Mouse (Mus musculus): ENCODE results near the gene Spdef. TPM values are rescaled to one million over a fixed set of nuclear protein-coding genes. Genes with fewer than 3 reads are reported as not detected.

The Spdef gene
- not detected in 3 replicates for total RNA-seq (2017)

- no peak for ATAC-seq (replicated peaks; ENCODE audit: insufficient number of reproducible peaks, low FRiP score, low TSS enrichment, poor library complexity, severe bottlenecking)
These were observed at the start of gene Spdef for GRCm38 (mm10) chr17:27728770-27729169. Gene Spdef (minus strand): TSS chr17:27728955.

DNA sequence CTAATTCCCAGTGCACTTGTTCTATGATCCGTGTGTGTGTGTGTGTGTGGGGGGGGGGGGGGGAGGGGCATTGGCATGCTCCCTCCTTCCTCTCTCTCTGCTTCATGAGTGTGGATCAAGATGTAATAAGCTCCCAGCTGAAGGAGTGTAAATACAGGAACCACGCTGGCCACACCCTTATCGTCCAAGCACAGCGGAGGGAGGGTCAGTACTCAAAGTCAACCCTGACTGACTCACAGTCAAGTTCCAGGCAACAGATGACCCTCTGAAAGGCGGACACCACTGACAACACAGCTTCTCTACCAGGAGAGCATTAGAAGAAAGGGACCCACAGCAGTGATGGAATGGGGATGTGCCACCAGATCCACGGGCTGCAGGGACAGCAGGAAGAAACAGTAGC, 49.1 kb upstream of the Spdef start:
- peak; percentile 82 for ATAC-seq (replicated peaks; ENCODE audit: insufficient number of reproducible peaks, low FRiP score, low TSS enrichment, poor library complexity, severe bottlenecking)

DNA sequence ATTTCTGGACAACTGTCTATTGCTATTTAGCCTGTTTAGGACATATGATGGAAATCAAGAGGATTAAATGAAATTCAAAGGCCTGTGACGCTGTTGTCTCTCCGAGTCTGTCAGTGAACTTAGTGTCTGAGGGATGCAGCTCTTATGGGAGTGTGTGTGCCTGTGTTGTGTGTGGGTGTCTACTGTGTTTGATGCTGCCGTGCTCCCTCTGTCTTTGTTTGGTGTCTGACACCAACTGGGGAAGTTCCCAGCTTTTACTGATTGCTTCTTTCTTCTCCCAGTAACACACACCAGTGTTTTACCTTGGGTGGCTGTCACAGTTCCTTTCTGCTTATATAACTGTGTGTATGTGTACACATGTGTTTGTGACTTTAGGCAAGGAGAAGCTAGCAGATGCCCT, 45.4 kb upstream of the Spdef start:
- ATAC-seq (replicated peaks; ENCODE audit: insufficient number of reproducible peaks, low FRiP score, low TSS enrichment, poor library complexity, severe bottlenecking) = no peak

GRCm38 (mm10) chr17:27771616-27772015, 42.9 kb upstream of the Spdef start:
- ATAC-seq (replicated peaks; ENCODE audit: insufficient number of reproducible peaks, low FRiP score, low TSS enrichment, poor library complexity, severe bottlenecking) = no peak

DNA sequence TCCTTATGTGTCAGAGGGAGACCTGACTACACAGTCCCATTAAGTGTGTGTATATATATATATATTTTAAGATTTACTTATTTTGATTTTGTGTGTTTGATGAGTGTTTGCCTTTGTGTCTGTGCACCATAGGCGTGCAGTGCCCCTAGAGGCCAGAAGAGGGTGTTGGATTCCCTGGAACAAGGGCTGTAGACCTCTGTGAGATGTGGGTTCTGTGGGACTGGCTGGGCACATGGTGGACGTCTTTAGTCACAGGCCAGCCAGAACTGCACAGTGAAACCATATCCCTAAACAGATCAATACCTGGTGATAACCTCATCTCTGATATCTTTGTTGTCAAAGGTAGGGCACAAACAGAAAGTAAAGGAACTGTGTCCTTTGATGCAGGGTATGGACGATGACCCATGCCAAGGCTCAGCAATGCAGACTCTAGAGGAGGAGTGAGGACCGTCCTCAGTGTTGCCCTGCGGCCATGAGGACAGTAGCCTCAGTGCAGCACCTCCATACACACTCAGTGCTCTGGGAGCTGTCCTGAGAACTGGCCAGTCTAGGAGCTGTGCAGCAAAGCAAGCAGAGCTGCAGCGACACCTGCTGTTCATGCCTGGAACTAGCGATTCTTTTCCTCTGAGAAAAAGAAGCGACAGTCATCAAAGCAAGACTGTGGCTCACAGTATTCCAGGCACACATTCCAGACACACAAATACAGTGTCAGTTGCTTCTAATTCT, 40.2 kb upstream of the Spdef start:
- peak; percentile 50; the same call in 1 of the 2 replicates for ATAC-seq (replicated peaks; ENCODE audit: insufficient number of reproducible peaks, low FRiP score, low TSS enrichment, poor library complexity, severe bottlenecking)

- no peak for ATAC-seq (replicated peaks; ENCODE audit: insufficient number of reproducible peaks, low FRiP score, low TSS enrichment, poor library complexity, severe bottlenecking)
These were observed 38.8 kb upstream of the Spdef start for GRCm38 (mm10) chr17:27767543-27767942.

- ATAC-seq (replicated peaks; ENCODE audit: insufficient number of reproducible peaks, low FRiP score, low TSS enrichment, poor library complexity, severe bottlenecking) = no peak
These were observed 38.4 kb upstream of the Spdef start for GRCm38 (mm10) chr17:27767120-27767519.

DNA sequence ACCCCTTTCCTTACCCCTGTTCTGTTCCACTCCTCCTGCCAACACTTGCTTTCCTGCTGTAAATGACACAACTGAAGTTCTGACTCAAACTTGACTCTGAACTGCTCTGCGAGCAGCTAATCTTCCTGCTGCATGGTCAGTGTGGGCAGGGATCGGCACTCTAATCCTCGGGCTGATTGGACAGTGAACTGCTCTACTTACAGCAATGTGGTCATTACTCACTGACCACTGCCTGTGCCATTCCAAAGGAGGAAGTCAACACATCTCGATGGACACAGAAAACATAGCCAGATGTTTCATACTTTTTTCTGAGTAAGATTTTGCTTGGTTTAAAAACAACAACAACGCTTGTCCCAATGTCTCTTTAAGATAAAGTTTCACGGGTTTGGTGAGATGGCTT, 36.3 kb upstream of the Spdef start:
- no peak for ATAC-seq (replicated peaks; ENCODE audit: insufficient number of reproducible peaks, low FRiP score, low TSS enrichment, poor library complexity, severe bottlenecking)

DNA sequence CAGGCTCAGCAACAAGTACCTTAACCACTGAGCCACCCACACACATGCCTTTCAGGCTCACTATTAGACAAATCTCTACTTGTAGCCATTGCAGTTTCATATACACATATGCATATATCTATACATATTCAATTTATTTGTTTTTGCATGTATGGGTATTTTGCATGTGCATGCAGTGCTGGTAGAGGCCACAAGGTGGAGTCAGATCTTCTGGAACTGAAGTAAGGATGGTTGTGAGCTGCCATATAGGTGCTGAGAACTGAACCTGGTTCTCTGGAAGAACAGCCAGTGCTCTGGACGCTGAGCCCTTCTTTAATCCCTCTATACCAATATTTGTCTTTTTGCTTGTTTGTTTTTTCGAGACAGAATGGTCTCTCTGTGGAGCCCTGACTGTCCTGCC, 35.7 kb upstream of the Spdef start:
- ATAC-seq (replicated peaks; ENCODE audit: insufficient number of reproducible peaks, low FRiP score, low TSS enrichment, poor library complexity, severe bottlenecking) = no peak

DNA sequence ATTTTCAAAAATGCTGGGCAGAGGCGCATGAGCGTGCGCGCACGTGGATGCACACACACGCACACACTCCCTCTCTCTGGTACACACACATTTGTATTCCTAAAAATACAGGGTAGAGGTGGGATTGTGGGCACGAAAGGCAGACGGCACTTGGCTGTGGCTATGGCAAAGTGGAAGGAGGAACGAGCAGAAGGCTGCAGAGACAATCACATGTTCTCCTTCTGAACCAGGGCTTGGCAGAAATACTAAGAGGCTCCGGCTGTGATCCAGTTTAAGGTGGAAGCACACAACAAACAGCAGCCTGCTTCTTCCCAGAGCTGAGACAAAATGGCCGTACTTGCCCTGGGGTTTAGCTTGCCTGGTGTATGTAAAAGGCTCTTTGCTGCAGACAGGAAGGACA, 34.1 kb upstream of the Spdef start:
- ATAC-seq (replicated peaks; ENCODE audit: insufficient number of reproducible peaks, low FRiP score, low TSS enrichment, poor library complexity, severe bottlenecking) = no peak

- ATAC-seq (replicated peaks; ENCODE audit: insufficient number of reproducible peaks, low FRiP score, low TSS enrichment, poor library complexity, severe bottlenecking) = 0 out of 2 replicates have a peak, but pooled peaks have one; percentile 46
These were observed 33.0 kb upstream of the Spdef start for GRCm38 (mm10) chr17:27761639-27762336.

DNA sequence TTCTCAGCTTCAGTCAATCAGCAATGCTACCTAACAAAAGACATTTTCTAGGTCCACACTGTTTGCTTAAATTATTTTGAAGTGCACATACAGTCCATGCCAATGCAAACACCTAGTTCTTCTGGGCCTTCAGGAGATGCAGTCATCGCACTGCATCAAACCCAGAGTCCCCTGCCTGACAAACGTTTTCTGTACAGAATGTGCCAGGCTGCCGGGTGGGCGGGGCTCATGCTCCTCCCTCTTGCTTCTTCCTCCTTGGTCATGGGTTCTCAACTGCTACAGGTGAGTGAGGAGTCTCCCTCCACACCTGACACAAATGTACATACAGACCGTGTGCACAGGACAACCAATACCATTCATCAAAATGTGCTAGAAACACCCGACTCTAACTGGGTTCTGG, 31.4 kb upstream of the Spdef start:
- ATAC-seq (replicated peaks; ENCODE audit: insufficient number of reproducible peaks, low FRiP score, low TSS enrichment, poor library complexity, severe bottlenecking) = no peak

DNA sequence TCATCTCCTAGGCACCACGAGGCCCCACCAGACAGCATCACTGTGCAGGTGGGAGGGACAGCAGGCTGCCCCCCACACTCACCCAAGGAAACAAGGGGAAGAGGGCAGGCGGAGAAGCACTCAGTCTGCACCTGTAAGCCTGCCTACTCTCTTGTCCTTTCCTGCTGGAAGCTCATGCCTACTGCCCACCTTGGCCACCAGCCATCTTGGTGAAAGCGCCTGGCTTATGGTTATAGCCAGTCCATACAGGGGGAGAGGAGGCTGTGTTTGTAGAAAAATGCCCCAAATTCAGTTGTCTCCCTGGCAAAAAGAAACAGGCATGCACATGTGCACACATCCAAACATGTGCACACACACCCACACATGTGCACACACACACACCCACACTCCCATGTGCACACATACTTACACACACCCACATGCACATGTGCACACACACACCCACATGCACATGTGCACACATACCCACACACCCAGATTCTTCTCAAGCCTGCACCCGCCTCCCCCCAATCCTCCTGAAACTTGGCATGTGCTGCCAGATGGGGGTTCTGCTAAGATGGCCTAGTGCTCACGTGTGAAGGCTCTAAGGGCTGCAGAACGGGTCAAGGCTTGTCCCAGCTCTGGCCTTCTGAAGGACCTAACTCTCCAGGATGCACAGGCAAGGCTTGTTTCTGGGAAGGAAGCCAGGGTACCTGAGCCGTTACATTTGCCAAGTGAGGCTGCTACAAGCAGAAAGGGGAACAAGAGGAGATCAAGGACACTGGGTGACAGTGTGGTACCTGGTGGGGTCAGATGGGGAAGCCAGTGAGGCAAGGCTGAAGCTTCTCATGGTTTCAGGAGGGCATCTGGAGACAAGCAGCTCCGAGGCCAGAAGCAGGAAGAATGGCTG, 22.8 kb upstream of the Spdef start:
- no peak for ATAC-seq (replicated peaks; ENCODE audit: insufficient number of reproducible peaks, low FRiP score, low TSS enrichment, poor library complexity, severe bottlenecking)

DNA sequence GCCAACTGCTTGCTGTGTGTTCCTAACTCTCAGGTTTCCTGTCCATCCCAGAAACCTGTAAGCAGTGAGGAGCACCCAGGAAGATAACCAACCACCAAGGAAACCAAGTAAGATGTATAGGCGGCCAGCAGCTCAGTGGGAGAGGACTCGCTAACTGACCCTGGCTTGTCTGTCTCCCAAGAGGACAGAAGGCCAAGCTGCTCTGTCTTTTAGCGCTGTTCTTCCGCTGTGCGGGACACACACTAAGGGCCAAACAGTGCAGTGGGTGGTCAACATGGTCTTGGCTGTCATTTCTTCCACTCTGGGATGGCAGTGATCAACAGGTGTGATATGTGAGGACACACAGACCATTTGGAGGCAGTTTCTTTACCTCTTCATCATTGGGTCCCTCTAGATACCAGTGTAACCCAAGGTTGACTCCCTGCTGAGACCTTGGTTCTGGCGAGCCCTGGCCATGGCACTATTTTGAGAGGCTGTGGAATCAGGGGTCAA, 21.7 kb upstream of the Spdef start:
- ATAC-seq (replicated peaks; ENCODE audit: insufficient number of reproducible peaks, low FRiP score, low TSS enrichment, poor library complexity, severe bottlenecking) = no peak

DNA sequence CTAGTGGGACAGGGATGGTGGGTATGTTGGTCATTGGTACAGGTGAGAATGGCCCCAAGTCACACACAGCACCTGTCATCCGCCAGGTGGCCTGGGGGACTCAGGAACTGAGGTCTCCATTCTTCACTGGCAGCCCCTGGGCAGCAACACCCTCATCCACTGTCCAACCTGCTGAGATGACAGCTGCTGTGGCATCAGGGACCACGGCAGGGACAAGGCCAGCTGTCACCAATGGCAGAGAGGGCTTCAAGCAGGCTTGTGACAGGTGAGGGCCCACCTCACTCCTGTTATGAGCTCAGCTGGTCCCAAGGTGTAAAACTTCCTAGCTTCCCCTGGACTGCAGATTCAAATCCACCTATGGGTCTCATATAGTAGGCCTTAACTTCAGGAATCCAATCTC, 19.4 kb upstream of the Spdef start:
- no peak for ATAC-seq (replicated peaks; ENCODE audit: insufficient number of reproducible peaks, low FRiP score, low TSS enrichment, poor library complexity, severe bottlenecking)

DNA sequence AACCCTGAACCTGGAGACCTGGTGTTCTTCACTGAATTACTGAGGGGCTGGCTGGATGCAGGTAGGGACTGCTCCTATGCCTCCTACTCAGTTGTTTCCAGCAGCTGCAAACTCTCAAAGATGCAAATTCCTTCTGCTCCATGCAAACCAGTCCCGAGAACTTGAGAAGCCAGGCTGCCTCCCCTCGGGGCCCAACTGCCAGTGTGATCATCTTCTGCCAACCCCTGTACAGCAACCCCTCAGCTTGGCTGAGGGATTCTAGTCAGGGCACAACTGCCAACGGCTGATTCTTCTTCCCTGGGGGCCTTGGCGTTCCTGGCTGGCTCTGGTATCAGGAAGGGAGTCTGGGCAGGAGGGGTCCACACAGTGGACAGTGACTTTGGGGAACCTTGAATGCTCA, 17.7 kb upstream of the Spdef start:
- ATAC-seq (replicated peaks; ENCODE audit: insufficient number of reproducible peaks, low FRiP score, low TSS enrichment, poor library complexity, severe bottlenecking) = no peak

GRCm38 (mm10) chr17:27740961-27741360, 12.2 kb upstream of the Spdef start:
- no peak for ATAC-seq (replicated peaks; ENCODE audit: insufficient number of reproducible peaks, low FRiP score, low TSS enrichment, poor library complexity, severe bottlenecking)

GRCm38 (mm10) chr17:27734344-27735073, 5.8 kb upstream of the Spdef start:
- ATAC-seq (replicated peaks; ENCODE audit: insufficient number of reproducible peaks, low FRiP score, low TSS enrichment, poor library complexity, severe bottlenecking) = no peak

- no peak for ATAC-seq (replicated peaks; ENCODE audit: insufficient number of reproducible peaks, low FRiP score, low TSS enrichment, poor library complexity, severe bottlenecking)
These were observed 3.9 kb upstream of the Spdef start for GRCm38 (mm10) chr17:27732694-27733093.
